Mouse (Mus musculus) gastrocnemius, postnatal 10 days (tissue): Measurements from ENCODE around the gene Pla2g4c. TPM values are rescaled to one million over a fixed set of nuclear protein-coding genes. Genes with fewer than 3 reads are reported as not detected.

Source experiments
- DNase-seq: peaks from one replicate; pipeline ENCODE4 v3.0.0; 2021; ENCODE audit warnings: mixed read lengths
- total RNA-seq, 2 experiments: library from RNA; stranded (reverse); gene quantifications; 2 replicates each; pipeline ENCODE4 v1.2.3; 2021

The Pla2g4c gene
- total RNA-seq, 2 experiments from 2014 or later = 0.43 TPM; not detected in 1

DNA sequence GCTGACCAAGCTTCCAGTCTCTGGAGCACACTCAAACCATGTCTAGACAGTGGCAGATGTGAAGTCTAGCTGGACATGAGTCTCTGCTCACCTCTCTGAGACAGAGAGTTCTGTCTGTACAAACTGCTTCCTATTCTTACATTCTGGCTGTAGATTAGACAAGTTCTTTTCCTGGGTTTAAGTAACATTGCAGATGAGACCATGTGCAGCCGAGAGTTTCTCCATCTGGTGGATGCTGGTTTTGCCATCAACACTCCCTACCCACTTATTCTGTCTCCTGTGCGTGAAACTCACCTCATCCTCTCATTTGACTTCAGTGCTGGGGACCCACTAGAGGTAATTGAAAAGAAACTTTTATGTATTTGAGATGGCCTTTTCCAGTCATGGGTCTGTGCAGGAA lies 56.1 kb downstream of the Pla2g4c start:
- no peak for DNase-seq

DNA sequence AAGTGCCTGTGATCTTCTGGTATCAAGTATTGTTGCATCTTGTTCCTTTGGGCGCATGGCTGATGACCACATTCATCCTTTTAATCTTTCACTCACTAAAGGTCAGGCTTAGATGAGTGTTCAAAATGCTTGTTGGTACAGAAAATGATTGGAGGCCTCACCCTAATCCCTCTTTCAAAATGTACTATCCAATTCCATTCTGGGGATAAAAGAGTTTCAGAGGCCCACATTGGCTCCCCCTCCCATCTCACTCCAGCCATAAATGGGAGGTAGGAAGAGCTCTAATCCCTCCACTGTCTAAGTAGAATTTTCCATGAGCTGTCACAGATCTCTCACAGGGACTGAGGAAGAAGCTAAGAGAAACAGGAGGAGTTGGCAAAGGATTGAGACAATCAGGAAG lies 73.4 kb downstream of the Pla2g4c start, which contains the start of gene Cabp5:
Cabp5 (plus strand) TSS at position 301 of the 400 bp plus-strand sequence.
- DNase-seq = no peak

Other genes starting within 250 kb of the Pla2g4c start
- not detected for gene Vmn1r85, start 229.5 kb upstream of the Pla2g4c start, total RNA-seq
- gene Vmn1r86, start 204.7 kb upstream of the Pla2g4c start, total RNA-seq = not detected
- gene Vmn1r87, start 184.5 kb upstream of the Pla2g4c start, total RNA-seq = not detected
- gene Vmn1r88, start 165.1 kb upstream of the Pla2g4c start, total RNA-seq = under 1 TPM; 0.07 to 0.11 TPM
- gene Vmn1r89, start 111.6 kb upstream of the Pla2g4c start, total RNA-seq = not detected
- 10 to 100 TPM in 1 of 2 experiments, 1 to 10 TPM in 1; 9.6 to 16.5 TPM for gene Lig1, start 47.4 kb upstream of the Pla2g4c start, total RNA-seq
- gene Zswim9, start 45.9 kb upstream of the Pla2g4c start, total RNA-seq = 1 to 10 TPM; 5.4 to 7.0 TPM
- not detected for gene Cabp5, start 73.5 kb downstream of the Pla2g4c start, total RNA-seq
- gene Bsph1, start 126.2 kb downstream of the Pla2g4c start, total RNA-seq = not detected
- gene Bsph2, start 246.4 kb downstream of the Pla2g4c start, total RNA-seq = not detected